Mouse (Mus musculus): ENCODE data around the gene Zranb1.

The Zranb1 gene

DNA sequence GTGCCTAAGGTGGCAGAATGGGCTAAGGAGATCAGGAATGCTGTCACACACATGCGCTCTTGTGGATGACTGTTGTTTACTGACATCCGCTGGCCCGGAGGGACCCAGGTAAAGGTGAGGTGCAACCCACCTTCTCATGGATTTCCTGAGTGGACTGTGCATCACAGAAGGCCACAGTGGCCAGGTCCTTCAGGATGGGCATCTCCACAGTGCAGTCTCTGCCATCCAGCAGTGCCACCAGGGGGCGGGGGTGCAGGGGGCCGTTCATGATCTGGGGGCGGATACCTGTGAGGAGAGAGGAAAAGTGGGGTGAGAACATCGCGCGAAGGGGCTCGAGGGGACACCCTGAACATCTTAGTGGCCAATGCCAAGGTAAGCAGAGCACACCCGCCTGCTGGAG lies 68.1 kb downstream of the Zranb1 start:
- DNase-seq (ENCODE audit: low read depth in 2 of 2, low spot score in 2 of 2) = no peak

- no peak for DNase-seq (ENCODE audit: low read depth in 2 of 2, low spot score in 2 of 2)
Observed at GRCm38 (mm10) chr7:133001388-133001787, 70.4 kb downstream of the Zranb1 start.

GRCm38 (mm10) chr7:133002271-133002670 lies 71.3 kb downstream of the Zranb1 start:
- no peak for DNase-seq (ENCODE audit: low read depth in 2 of 2, low spot score in 2 of 2)

DNA sequence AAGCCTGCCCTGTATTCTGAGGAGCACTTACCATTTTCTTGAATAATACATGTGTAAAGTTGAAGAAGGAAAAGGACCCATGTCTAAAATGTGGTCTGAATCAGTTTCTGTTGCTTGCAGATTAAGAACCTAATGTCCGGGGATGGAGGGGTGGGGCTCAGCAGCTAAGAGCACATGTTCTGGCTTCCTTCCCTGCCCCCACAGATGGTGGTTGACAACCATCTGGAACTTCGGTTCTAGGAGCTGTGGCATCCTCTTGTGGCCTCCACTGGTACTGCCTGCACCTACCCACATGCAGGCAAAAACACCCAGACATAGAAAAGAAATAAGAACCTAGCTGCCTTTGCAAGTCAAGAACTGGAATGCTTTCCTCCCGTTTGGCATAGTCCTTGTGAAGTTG lies 72.5 kb downstream of the Zranb1 start:
- peak; percentile 26 to 44 for DNase-seq (ENCODE audit: low read depth in 2 of 2, low spot score in 2 of 2)

GRCm38 (mm10) chr7:133005772-133006171 lies 74.8 kb downstream of the Zranb1 start:
- no peak for DNase-seq (ENCODE audit: low read depth in 2 of 2, low spot score in 2 of 2)

DNA sequence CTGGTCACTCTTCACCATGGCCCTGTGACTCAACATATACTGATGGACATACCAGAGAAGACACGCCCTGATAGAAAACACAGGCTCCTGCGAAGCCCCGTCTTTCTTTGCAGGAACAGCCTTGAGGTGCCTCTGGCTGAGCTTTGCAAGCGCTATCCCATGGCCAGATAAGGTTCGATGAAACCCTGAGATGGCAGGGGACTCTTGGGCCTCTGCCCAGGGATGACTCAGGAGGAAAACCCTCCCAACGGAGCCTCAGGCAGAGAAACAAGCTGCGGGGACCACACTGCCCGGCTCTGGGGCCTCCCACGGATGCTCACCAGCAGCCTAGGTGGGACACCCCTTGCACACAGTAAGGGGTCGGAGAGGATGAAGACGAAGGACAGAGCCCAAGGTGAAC lies 76.4 kb downstream of the Zranb1 start:
- DNase-seq (ENCODE audit: low read depth in 2 of 2, low spot score in 2 of 2) = no peak

GRCm38 (mm10) chr7:133008663-133009062 lies 77.7 kb downstream of the Zranb1 start:
- DNase-seq (ENCODE audit: low read depth in 2 of 2, low spot score in 2 of 2) = no peak

DNA sequence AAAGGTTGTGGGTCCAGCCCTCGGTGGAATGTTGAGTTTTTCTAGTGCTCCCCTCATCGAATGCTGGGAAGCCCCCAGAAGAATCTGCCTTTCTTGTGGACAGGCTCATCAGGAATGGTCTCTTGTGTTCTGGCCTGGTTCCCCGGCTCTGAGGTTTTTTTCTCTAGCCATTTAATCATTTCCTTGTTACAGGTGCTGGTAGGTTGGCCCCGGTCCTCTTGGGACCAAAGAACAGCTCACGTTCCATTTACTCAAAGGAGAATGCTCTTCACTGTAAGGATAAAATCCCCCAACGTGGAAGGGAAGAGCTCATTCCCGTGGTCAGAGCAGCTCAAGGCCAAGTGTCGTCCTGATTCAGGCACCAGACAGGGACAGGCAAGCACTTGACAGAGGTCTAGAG lies 78.7 kb downstream of the Zranb1 start:
- DNase-seq (ENCODE audit: low read depth in 2 of 2, low spot score in 2 of 2) = no peak

DNA sequence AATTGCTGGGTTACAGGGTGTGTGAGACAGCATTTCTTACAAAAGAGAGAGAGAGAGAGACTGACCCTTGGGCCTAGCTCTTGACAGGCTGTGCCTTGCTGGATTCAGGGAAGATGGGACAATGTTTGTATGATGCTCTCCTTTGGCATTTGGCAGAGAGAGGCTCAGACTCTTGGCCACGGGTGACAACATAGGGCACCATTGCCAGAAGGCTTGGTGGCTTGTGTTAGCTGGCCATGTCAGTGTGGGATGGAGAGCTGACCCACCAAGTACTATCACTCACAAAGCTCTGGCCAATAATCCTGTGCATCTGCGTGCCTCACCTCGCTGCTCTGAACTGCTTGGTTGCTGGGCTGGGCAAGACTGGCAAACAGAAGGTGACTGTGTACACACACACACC lies 79.5 kb downstream of the Zranb1 start:
- DNase-seq (ENCODE audit: low read depth in 2 of 2, low spot score in 2 of 2) = no peak

DNA sequence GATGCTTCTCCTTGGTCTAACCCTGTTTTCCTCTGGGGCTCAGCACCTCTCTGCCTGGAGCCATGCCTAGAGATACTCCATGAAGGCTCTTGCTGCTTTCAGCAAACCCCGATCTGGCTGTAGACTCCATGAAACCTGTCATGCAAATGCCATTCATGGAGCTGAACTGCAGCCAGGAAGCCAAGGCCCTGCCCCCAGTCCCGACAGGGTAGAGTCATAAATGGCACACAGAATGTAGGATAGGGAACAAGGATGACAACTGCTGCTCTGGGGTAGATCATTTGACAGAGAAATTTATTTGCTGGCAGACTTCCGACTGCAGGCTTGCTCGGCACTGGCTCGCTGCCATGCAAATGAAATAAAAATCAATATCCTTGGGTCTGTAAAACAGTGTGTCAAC lies 80.2 kb downstream of the Zranb1 start:
- no peak for DNase-seq (ENCODE audit: low read depth in 2 of 2, low spot score in 2 of 2)

- no peak for DNase-seq (ENCODE audit: low read depth in 2 of 2, low spot score in 2 of 2)
Observed at GRCm38 (mm10) chr7:133011611-133012010, 80.7 kb downstream of the Zranb1 start.

- no peak for DNase-seq (ENCODE audit: low read depth in 2 of 2, low spot score in 2 of 2)
Observed at GRCm38 (mm10) chr7:133012637-133013366, 81.9 kb downstream of the Zranb1 start.

DNA sequence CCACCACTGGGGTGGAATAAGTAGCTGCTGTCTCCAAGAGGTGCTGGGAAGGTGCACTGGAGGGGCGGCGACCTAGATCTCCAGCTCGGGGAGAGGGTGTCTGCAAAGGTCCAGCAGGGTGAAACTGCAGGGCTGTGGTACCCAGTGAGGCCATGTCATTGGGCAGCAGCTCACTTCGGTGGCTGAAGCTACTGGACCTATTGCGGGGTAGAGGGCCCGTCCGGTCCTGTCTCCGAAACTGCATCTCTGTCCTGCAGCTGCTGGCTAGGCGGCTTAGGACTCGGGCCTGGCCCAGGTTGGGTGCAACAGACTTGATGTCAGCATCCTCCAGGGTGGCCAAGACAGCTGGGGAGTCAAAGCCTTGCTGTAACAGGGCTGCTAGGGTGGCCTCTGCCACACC lies 83.0 kb downstream of the Zranb1 start:
- DNase-seq (ENCODE audit: low read depth in 2 of 2, low spot score in 2 of 2) = no peak

DNA sequence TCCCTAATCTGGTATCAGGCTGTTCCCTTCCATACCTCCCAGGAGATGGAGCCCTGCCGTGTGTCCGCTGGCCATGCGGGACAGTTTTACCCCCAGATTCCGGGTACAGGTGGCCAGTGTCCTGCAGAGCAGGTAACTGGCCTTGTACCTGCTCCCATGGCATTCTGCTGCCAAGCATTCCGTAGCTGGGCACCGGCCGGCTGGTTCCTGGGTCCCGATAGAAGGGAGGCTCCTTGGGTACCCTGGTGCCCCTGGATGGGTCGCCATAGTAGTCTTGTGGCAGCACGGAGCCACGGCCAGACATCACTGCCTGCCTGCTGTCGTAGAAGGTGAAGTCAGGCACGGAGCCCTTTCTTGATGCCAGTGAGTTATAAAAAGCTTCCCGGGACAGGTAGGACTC lies 83.7 kb downstream of the Zranb1 start:
- DNase-seq (ENCODE audit: low read depth in 2 of 2, low spot score in 2 of 2) = no peak

DNA sequence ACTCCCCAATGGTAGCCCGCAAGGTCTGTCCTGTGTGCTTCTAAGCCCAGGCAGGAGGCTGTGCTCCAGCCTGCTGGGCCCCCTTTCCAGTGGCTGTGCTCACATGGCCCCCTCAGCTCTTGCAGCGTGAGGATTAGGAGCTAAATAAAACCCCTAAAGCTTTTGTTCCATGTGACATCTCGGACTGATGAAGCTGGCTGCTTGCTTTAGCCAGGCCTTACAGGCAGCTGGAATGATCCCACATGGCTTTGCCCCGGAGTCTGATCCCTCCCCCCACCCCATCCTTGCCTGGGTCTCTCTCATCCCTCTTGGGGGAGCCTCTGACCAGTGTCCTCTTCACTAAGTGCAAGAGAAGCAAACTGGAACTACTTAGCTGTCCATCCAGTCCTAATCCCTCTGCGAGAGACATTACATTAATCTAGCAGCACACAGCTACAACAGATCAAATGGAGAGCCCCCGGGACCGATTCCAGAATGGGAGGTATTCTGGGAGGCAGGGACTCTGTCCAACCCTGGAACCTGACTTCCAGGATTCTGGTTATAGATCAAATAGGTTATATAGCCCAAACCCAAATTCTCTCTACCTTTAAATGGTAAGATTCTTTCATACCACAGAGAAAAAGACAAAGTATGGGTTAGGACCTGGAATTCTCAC lies 84.6 kb downstream of the Zranb1 start:
- no peak for DNase-seq (ENCODE audit: low read depth in 2 of 2, low spot score in 2 of 2)

DNA sequence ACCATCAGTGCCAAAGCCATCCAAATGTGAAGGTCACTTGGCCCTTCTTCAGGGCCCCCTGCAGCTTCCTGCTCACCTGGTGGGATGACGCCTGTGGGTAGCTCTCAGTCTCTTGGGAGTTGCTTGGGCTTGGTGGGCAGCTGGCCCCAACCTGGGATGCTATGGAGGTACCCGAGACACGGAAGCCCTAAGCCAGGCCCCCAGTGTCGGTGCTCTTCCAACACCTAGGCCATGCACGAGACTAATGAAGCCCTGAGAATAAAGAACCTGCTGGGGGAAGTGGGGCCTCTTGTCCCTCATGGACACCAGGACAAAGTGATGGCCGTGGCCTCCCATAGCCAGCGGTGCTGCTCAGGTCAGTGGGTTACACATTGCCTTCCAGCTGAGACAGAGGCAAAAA lies 88.0 kb downstream of the Zranb1 start:
- DNase-seq (ENCODE audit: low read depth in 2 of 2, low spot score in 2 of 2) = no peak

DNA sequence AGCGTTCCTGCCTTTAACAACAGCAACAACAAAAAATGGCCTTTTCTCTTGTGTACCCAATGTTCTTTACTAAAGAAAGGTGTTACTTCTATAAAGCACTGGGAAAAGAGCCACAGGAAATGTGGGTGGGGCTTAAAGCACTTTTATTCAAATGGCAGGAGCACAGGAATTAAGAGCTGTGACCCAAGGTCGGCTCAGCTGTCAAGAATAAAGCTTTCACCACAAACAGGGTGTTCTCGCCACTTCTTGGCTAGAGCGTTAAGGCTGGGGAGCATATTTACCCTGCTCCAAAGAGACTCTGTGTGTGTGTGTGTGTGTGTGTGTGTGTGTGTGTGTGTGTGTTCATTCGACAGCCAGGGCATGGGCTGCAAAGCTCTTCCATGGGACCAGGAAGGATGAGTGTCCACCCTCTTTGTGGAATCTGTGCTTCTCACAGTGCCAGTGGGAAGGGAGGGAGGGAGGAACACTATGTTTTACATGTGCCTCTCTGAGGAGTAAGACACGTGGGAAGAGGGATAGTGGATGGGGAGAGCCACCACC lies 88.6 kb downstream of the Zranb1 start:
- DNase-seq (ENCODE audit: low read depth in 2 of 2, low spot score in 2 of 2) = no peak

GRCm38 (mm10) chr7:133024694-133025093 lies 93.8 kb downstream of the Zranb1 start:
- DNase-seq (ENCODE audit: low read depth in 2 of 2, low spot score in 2 of 2) = no peak

DNA sequence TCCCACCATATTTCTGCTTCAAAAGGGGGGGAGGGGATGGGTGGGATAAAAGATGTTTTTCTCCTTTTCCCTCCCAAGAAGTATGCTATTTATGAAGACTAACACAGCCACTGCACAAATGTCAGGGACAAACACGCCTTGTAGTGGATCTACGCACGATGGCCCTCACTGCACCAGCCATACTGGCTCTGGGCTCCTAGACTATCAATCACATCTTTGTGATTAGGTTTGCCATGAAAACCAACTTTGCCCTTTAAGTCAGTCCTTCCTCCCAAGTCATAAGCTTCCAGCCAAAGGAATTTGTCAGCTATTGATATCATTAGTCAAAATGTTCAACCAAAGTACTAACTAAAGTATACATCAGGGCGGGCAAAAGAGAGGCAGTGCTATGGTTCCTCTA lies 97.0 kb downstream of the Zranb1 start:
- DNase-seq (ENCODE audit: low read depth in 2 of 2, low spot score in 2 of 2) = no peak

GRCm38 (mm10) chr7:133029004-133029403 lies 98.1 kb downstream of the Zranb1 start:
- no peak for DNase-seq (ENCODE audit: low read depth in 2 of 2, low spot score in 2 of 2)

DNA sequence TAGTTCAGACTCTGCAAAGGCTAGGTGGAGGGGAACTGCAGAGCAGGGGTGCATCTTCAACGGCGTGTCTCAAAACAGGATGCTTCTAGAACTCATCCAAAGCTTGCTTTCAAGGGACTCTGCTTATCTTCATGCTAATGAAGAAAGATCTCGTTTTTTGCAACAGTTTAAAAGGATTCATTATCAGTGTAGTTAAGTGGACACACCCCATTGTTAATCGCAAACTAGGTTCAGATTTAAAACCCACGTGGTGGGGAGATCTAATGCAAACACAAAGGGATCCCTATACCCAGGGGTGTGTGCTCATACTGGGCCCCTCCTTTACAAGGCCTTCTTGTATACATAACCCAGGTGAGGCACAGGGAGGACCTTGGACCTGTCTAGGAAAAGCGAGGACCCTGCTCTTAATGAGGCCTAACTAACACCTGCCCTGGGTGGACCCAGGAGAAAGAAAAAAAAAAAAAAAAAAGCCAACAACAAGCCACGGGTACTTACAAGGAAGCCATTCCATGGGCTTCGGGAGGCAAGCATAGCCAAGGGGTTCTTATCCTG lies 98.6 kb downstream of the Zranb1 start:
- no peak for DNase-seq (ENCODE audit: low read depth in 2 of 2, low spot score in 2 of 2)

GRCm38 (mm10) chr7:133032589-133033203 lies 101.8 kb downstream of the Zranb1 start:
- DNase-seq (ENCODE audit: low read depth in 2 of 2, low spot score in 2 of 2) = no peak

All from CD8-positive naive resting alpha-beta T cell, adult 2 months (primary cell).